Mouse (Mus musculus): ENCODE measurements around the gene Hpdl.

- peak; percentile 81 for TF ChIP-seq POLR2A (IDR thresholded peaks at IDR 0.05; ENCODE audit: extremely low read depth, insufficient read depth, low read length)
- TF ChIP-seq CTCF (IDR thresholded peaks at IDR 0.05; ENCODE audit: extremely low read depth, insufficient read depth, low read length) = no peak
Observed at GRCm38 (mm10) chr4:116824541-116825004, 3.1 kb upstream of the Hpdl start.
